Mouse (Mus musculus) midbrain, embryonic 12.5 days (tissue): ENCODE results near the gene Gm17267. TPM values are rescaled to one million over a fixed set of nuclear protein-coding genes. Genes with fewer than 3 reads are reported as not detected.
"Not testable (repeated sequence)": the region's sequence is repeated elsewhere in the genome, so short reads cannot be mapped to it uniquely, and the experiment has no call there.

Experiments
- ATAC-seq: fragments of 200-750 bp; cut with Nextera tagmentation; 2 replicates; pipeline ENCODE4 v1.8.0; 2017; ENCODE audit warnings: low read depth, moderate TSS enrichment, moderate library complexity; ENCODE audit not compliant: low FRiP score
- H3K27ac ChIP-seq: fragments of 300-500 bp; sonication (generic); replicated peaks from 2 replicates; pipeline ENCODE4 v1.5.1; 2016; ENCODE audit warnings: mild to moderate bottlenecking
- H3K27me3 ChIP-seq: fragments of 300-500 bp; sonication (generic); 2 replicates; pipeline ENCODE4 v1.6.1; 2016; ENCODE audit warnings: mild to moderate bottlenecking
- H3K36me3 ChIP-seq: fragments of 300-500 bp; sonication (generic); 2 replicates; pipeline ENCODE4 v1.6.1; 2016
- H3K4me1 ChIP-seq: fragments of 300-500 bp; sonication (generic); 2 replicates; pipeline ENCODE4 v1.6.1; 2016
- H3K4me2 ChIP-seq: fragments of 300-500 bp; sonication (generic); replicated peaks from 2 replicates; pipeline ENCODE4 v1.6.1; 2016; ENCODE audit warnings: mild to moderate bottlenecking, moderate library complexity
- H3K4me3 ChIP-seq: fragments of 300-500 bp; sonication (generic); 2 replicates; pipeline ENCODE4 v1.5.1; 2016; ENCODE audit warnings: mild to moderate bottlenecking
- H3K9ac ChIP-seq: fragments of 300-500 bp; sonication (generic); replicated peaks from 2 replicates; pipeline ENCODE4 v1.6.1; 2016; ENCODE audit warnings: mild to moderate bottlenecking, moderate library complexity
- H3K9me3 ChIP-seq: fragments of 300-500 bp; sonication (generic); 2 replicates; pipeline ENCODE4 v1.6.1; 2016; ENCODE audit warnings: mild to moderate bottlenecking
- WGBS: fragments of 180-500 bp; shearing (Covaris S2); methylation state at CpG from one replicate; pipeline ENCODE4 v1.1.7; 2016; 5-methylcytosine and 5-hydroxymethylcytosine counted together
- polyA plus RNA-seq: library from polyadenylated mRNA; unstranded; fragments of >200 nt; fragmentation: Nextera tagmentation; extraction: Ambion mirVana; gene quantifications from 2 replicates; pipeline ENCODE4 v1.2.1, GENCODE M21; 2016

The Gm17267 gene
- polyA plus RNA-seq, result not detected in 2 replicates

- H3K4me3 ChIP-seq, ATAC-seq, H3K4me2 ChIP-seq, H3K4me1 ChIP-seq, H3K9ac ChIP-seq, H3K27ac ChIP-seq, H3K27me3 ChIP-seq, H3K36me3 ChIP-seq, H3K9me3 ChIP-seq: not testable (repeated sequence)
- no CpG with 5 or more reads among the region's 4 CpGs for WGBS
Measured at GRCm38 (mm10) chrX:126017257-126017656, at the start of gene Gm17267. TSS of gene Gm17267 (plus strand) at chrX:126017557.
